Mouse (Mus musculus): Measurements from ENCODE around the gene Olfr325. TPM values are rescaled to one million over a fixed set of nuclear protein-coding genes. Genes with fewer than 3 reads are reported as not detected.

Gene Olfr325
- total RNA-seq (2023): not detected

DNA sequence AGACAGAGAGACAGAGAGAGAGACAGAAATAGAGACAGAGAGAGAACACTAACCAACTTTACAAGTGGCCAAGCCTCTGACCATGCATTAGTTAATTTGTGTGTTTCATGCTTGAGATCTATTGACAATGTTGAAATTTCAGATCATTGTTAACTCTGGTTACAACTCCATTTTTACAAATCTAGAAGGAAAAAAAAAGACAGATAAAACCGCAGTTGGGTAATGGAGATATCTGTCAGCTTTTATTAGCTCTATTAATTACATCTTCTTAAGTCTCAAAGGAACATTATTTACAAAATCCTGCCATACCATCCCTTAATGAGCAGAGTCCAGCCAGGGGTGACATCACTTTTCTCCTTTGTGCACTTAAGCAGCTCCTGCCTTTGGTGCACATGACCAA, at the start of gene Olfr325:
TSS of gene Olfr325 (plus strand) at position 301 of the 400 bp plus-strand sequence.

DNA sequence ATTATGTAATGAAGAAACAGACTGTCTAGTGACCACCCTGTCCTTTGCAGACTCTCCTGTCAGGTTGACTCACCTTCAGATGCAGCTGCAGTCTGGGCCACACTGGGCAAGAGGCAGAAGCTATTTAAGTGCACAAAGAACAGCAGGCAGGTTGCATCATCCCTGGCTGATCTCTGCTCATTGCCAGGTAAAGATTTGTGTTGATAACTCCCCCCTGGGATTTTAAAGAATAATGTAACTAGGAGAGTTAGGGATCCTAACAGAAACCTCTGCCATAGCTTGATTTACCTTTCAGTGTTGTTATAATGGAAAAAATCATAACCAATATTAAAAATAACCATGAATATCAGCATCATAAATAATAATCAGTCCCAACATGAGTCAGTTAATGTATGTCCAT, 42.8 kb upstream of the Olfr325 start, which contains the start of gene Olfr330:
TSS of gene Olfr330 (minus strand) at position 101 of the 400 bp plus-strand sequence.

GRCm38 (mm10) chr11:58546322-58546721, 31.2 kb upstream of the Olfr325 start, which contains the start of gene Olfr329-ps:
Gene Olfr329-ps, minus strand, starts transcription at chr11:58546422.

GRCm38 (mm10) chr11:58555536-58555935, 22.0 kb upstream of the Olfr325 start, which contains the start of gene Olfr328:
Gene Olfr328, minus strand, starts transcription at chr11:58555636.

DNA sequence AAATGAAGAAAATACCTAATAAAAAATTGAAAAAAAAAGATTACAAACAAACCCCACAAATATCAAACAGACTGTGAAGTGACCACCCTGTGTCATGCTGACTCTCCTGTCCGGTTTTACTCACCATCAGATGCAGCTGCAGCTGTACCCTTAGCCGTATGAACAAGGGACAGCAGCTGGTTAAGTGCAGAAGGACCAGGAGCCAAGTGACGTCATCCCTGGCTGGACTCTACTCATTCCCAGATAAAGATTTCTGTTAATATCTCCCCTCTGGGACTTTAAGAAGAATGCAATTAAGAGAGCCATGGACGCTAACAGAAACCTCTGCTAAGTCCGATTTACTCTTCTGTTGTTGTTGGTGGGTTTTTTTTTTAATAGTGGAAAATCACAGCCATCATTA, 7.1 kb upstream of the Olfr325 start, which contains the start of gene Olfr224:
TSS of gene Olfr224 (minus strand) at position 149 of the 400 bp plus-strand sequence.

DNA sequence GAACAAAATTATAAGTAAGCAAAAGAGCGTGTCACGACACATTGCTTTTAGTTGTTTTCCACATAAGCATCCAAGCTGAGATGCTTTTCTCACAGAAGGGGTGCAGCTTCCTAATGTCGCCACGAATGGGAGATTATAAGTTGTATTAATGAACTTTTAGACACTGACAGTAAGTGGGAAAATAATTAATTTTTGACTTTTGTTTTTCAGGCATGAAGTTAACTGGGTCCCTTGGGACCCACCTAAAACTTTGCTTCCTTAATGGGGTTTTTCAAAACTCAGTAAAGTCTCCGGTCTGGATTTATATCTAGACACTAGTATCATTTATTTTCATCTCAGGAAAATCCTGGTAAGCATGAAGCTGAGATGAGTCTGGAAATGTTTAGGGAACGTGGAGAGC, 17.3 kb downstream of the Olfr325 start, which contains the start of gene Olfr324:
TSS of gene Olfr324 (plus strand) at position 301 of the 400 bp plus-strand sequence.

GRCm38 (mm10) chr11:58615975-58616374, 38.4 kb downstream of the Olfr325 start, which contains the start of gene 2210407C18Rik:
Gene 2210407C18Rik, minus strand, starts transcription at chr11:58616075.

DNA sequence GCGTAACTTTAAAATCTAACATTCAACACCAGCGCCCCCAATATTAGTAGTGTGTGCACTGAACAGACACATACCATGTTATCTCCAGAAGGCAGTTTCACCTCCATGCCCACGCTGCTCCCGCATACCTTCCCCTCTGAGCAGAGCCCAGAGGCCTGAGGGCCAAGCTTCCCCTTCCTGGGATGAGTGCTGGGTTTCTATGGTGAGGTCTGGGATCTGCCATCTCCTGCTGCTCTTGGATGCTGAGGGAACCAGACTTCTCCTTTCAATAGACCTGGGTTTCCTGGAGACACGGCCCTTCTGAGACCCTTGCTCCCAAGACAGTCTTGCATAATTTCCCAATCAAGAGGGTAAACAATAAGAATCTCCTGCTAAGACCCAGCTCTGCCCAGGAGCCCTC, 52.9 kb downstream of the Olfr325 start, which contains the start of gene Olfr323:
TSS of gene Olfr323 (minus strand) at position 101 of the 400 bp plus-strand sequence.

Other genes with a start within 250 kb of the Olfr325 start
- gene Zfp672, start 247.4 kb upstream of the Olfr325 start, total RNA-seq (2023): 10 to 100 TPM; 21.6 to 22.7 TPM
- gene Sh3bp5l, start 247.0 kb upstream of the Olfr325 start, total RNA-seq (2023): 10 to 100 TPM; 28.1 to 32.3 TPM
- gene Lypd8, start 198.7 kb upstream of the Olfr325 start, total RNA-seq (2023): not detected
- gene 1810065E05Rik, start 156.6 kb upstream of the Olfr325 start, total RNA-seq (2023): not detected
- gene Gm12253, start 145.2 kb upstream of the Olfr325 start, total RNA-seq (2023): not detected
- not detected for gene Lypd9, start 124.8 kb upstream of the Olfr325 start, total RNA-seq (2023)
- not detected for gene Olfr30, start 115.5 kb upstream of the Olfr325 start, total RNA-seq (2023)
- not detected for gene Olfr332, start 85.2 kb upstream of the Olfr325 start, total RNA-seq (2023)
- not detected for gene Olfr331, start 75.2 kb upstream of the Olfr325 start, total RNA-seq (2023)
- not detected for gene Olfr330, start 42.9 kb upstream of the Olfr325 start, total RNA-seq (2023)
- not detected for gene Olfr329-ps, start 31.3 kb upstream of the Olfr325 start, total RNA-seq (2023)
- gene Olfr328, start 22.1 kb upstream of the Olfr325 start, total RNA-seq (2023): under 1 TPM; 0.16 to 0.44 TPM
- gene Olfr224, start 7.2 kb upstream of the Olfr325 start, total RNA-seq (2023): not detected
- not detected for gene Olfr324, start 17.4 kb downstream of the Olfr325 start, total RNA-seq (2023)
- not detected for gene 2210407C18Rik, start 38.3 kb downstream of the Olfr325 start, total RNA-seq (2023)
- not detected for gene Olfr323, start 52.8 kb downstream of the Olfr325 start, total RNA-seq (2023)
- gene Trim58, start 62.7 kb downstream of the Olfr325 start, total RNA-seq (2023): 1 to 10 TPM in 1 of 2 experiments, under 1 TPM in 1; 0.88 to 1.2 TPM
- gene Olfr322, start 81.1 kb downstream of the Olfr325 start, total RNA-seq (2023): under 1 TPM in 1 of 2 experiments, not detected in 1; 0.07 TPM
- gene Olfr320, start 103.4 kb downstream of the Olfr325 start, total RNA-seq (2023): not detected
- gene Olfr319, start 121.4 kb downstream of the Olfr325 start, total RNA-seq (2023): not detected
- gene Olfr318, start 146.3 kb downstream of the Olfr325 start, total RNA-seq (2023): under 1 TPM; 0.11 to 0.18 TPM
- not detected for gene Olfr317, start 161.5 kb downstream of the Olfr325 start, total RNA-seq (2023)
- not detected for gene Olfr316, start 175.0 kb downstream of the Olfr325 start, total RNA-seq (2023)
- not detected for gene Olfr315, start 195.5 kb downstream of the Olfr325 start, total RNA-seq (2023)
- gene Olfr314, start 205.2 kb downstream of the Olfr325 start, total RNA-seq (2023): not detected
- not detected for gene Fam183b, start 224.2 kb downstream of the Olfr325 start, total RNA-seq (2023)
- gene Olfr313, start 237.3 kb downstream of the Olfr325 start, total RNA-seq (2023): not detected